Mouse (Mus musculus): ENCODE results near the gene Eln. TPM values are rescaled to one million over a fixed set of nuclear protein-coding genes. Genes with fewer than 3 reads are reported as not detected.

The Eln gene
- polyA plus RNA-seq, 1 experiment from 2014 or later = 8.3 TPM

DNA sequence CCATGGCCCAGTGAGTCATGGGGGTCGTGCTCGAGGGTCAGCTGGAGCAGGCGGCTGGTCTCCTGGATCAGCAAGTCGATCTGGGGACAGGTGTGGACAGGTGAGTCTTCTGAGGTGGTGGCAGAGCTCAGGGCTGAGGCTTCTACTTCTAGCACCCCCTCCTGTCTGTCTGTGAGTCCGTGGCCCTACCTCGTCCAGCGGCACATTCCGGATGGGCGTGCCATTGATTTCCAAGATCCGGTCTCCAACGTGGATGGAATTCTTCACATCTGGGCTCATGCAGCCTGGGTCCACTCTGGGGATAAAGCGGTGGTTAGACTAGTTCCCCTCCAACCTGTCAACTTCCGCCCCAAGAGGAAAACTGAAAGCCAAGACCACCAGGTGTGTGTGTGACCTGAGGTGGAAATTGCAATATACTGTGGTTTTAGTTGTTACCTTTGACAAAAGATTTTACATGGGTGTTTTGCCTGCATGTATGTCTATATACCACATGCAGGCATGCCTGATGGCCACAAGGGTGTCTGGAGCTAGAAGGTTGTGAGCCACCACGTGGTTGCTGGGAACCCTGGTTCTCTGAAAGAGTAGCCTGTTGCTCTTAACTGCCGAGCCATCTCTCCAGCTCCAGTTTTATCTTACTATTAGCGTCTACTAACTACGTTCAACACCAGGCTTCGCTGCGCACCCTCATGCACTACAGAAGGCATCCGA is 78.0 kb downstream of the Eln start:
- 81% methylated on average over 20 of the region's 20 CpGs for WGBS

DNA sequence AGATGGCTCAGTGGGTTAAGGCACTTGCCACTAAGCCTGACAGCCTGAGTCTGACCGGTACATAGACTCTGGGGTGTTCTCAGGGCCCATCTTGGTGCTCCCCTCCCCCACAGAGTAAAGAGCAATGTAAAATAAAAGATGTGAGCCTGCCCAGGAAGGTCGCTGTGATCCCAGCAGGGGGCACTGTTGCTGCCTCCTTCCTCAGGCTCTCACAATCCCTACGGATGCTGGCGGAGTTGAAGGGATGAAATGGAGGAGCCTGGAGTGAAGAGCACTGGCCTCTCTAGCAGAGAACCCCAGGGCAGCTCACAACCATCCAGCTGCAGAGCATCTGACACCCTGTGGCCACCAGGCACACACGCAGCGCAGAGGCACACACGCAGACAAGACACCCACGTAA is 78.6 kb downstream of the Eln start:
- peaks cover 24% of the 10 kb centered on the region for H3K36me3 ChIP-seq (ENCODE audit: control insufficient read depth, insufficient read depth)

More for the DNA sequence above, 78.0 kb downstream of the Eln start:
- Histone ChIP-seq H3K9ac (replicated peaks; ENCODE audit: low read depth, low read length) (no peak overlapping the region), H3K27me3 (replicated peaks; ENCODE audit: control insufficient read depth, insufficient read depth, low read length) (no peaks in the 10 kb centered on the region), H3K4me1 (replicated peaks; ENCODE audit: control insufficient read depth, insufficient read depth, low read length) (no peaks in the 10 kb centered on the region), H3K4me2 (ENCODE audit: low read length) (no peak overlapping the region), H3K27ac (ENCODE audit: low read length) (no peak overlapping the region), H3K36me3 (ENCODE audit: control insufficient read depth, insufficient read depth) (peaks cover 19% of the 10 kb centered on the region), H3K4me3 (replicated peaks; ENCODE audit: low read length) (no peak overlapping the region), H3K9me3 (ENCODE audit: control insufficient read depth, low read length) (no peaks in the 10 kb centered on the region)
- ATAC-seq = no peak

DNA sequence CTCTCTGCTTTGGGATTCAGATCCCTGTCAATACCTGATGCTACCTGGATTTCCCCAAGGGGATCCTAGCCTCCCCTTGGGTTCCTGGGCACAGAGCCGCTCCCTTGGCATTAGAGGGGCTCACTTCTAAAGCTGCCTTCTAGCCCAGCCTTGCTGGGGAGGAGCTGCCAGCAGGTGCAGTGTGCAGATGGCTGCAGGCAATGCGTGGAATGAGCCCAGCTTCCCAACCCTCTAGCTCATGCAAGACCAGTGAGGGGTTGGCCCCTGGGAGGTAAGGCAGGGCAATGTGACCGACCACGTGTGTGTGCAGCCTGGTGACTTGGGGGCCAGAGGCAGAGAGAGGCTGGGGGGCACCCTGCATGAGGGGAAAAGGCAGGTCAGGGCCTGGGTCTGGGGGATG is 90.4 kb downstream of the Eln start:
- H3K27ac ChIP-seq (ENCODE audit: low read length) = no peak overlapping the region
- H3K9me3 ChIP-seq (ENCODE audit: control insufficient read depth, low read length) = no peaks in the 10 kb centered on the region
- no peak for ATAC-seq
- H3K27me3 ChIP-seq (replicated peaks; ENCODE audit: control insufficient read depth, insufficient read depth, low read length) = no peaks in the 10 kb centered on the region
- no peak overlapping the region for H3K4me2 ChIP-seq (ENCODE audit: low read length)
- H3K4me1 ChIP-seq (replicated peaks; ENCODE audit: control insufficient read depth, insufficient read depth, low read length) = peaks cover 5% of the 10 kb centered on the region
- WGBS = 85% methylated on average over 4 of the region's 4 CpGs
- peaks cover 13% of the 10 kb centered on the region for H3K36me3 ChIP-seq (ENCODE audit: control insufficient read depth, insufficient read depth)
- H3K9ac ChIP-seq (replicated peaks; ENCODE audit: low read depth, low read length) = no peak overlapping the region
- no peak overlapping the region for H3K4me3 ChIP-seq (replicated peaks; ENCODE audit: low read length)

More for the DNA sequence above, 78.6 kb downstream of the Eln start:
- no peaks in the 10 kb centered on the region for H3K9me3 ChIP-seq (ENCODE audit: control insufficient read depth, low read length)
- H3K4me3 ChIP-seq (replicated peaks; ENCODE audit: low read length) = no peak overlapping the region
- no peaks in the 10 kb centered on the region for H3K27me3 ChIP-seq (replicated peaks; ENCODE audit: control insufficient read depth, insufficient read depth, low read length)
- H3K27ac ChIP-seq (ENCODE audit: low read length) = no peak overlapping the region
- H3K9ac ChIP-seq (replicated peaks; ENCODE audit: low read depth, low read length) = no peak overlapping the region
- WGBS = 30% methylated on average over 8 of the region's 8 CpGs
- H3K4me2 ChIP-seq (ENCODE audit: low read length) = no peak overlapping the region
- no peak for ATAC-seq
- no peaks in the 10 kb centered on the region for H3K4me1 ChIP-seq (replicated peaks; ENCODE audit: control insufficient read depth, insufficient read depth, low read length)

Other genes starting within 250 kb of the Eln start
- gene Clip2, start 194.9 kb downstream of the Eln start, polyA plus RNA-seq (2015; fragmentation: Nextera tagmentation; extraction: Ambion mirVana) = 16.2 and 16.6 TPM in 2 replicates
- 0.41 and 0.86 TPM in 2 replicates for gene Syna, start 187.2 kb downstream of the Eln start, polyA plus RNA-seq (2015; fragmentation: Nextera tagmentation; extraction: Ambion mirVana)
- gene Rfc2, start 166.0 kb downstream of the Eln start, polyA plus RNA-seq (2015; fragmentation: Nextera tagmentation; extraction: Ambion mirVana) = 212 and 215 TPM in 2 replicates
- gene Lat2, start 132.3 kb downstream of the Eln start, polyA plus RNA-seq (2015; fragmentation: Nextera tagmentation; extraction: Ambion mirVana) = 3.0 and 5.3 TPM in 2 replicates
- gene Eif4h, start 107.8 kb downstream of the Eln start, polyA plus RNA-seq (2015; fragmentation: Nextera tagmentation; extraction: Ambion mirVana) = 405 and 411 TPM in 2 replicates
- 15.2 and 19.0 TPM in 2 replicates for gene Limk1, start 58.7 kb downstream of the Eln start, polyA plus RNA-seq (2015; fragmentation: Nextera tagmentation; extraction: Ambion mirVana)
- not detected in 2 replicates for gene Tmem270, start 159.4 kb upstream of the Eln start, polyA plus RNA-seq (2015; fragmentation: Nextera tagmentation; extraction: Ambion mirVana)
- gene Cldn13, start 168.2 kb upstream of the Eln start, polyA plus RNA-seq (2015; fragmentation: Nextera tagmentation; extraction: Ambion mirVana) = not detected in 2 replicates
- 8.4 and 10.6 TPM in 2 replicates for gene Mettl27, start 185.0 kb upstream of the Eln start, polyA plus RNA-seq (2015; fragmentation: Nextera tagmentation; extraction: Ambion mirVana)
- not detected in 2 replicates for gene Cldn4, start 199.6 kb upstream of the Eln start, polyA plus RNA-seq (2015; fragmentation: Nextera tagmentation; extraction: Ambion mirVana)
- gene Cldn3, start 238.9 kb upstream of the Eln start, polyA plus RNA-seq (2015; fragmentation: Nextera tagmentation; extraction: Ambion mirVana) = 13.0 and 13.6 TPM in 2 replicates